Mouse (Mus musculus): ENCODE results near the gene Ints2.
"Not testable (repeated sequence)": the region's sequence is repeated elsewhere in the genome, so short reads cannot be mapped to it uniquely, and the experiment has no call there.

The Ints2 gene

GRCm38 (mm10) chr11:86257460-86258076, at the start of gene Ints2:
Ints2 (minus strand) TSS chr11:86257575.
- DNase-seq (ENCODE audit: extremely low read depth, low read depth) = peak; percentile 82

GRCm38 (mm10) chr11:86292201-86292600, 34.8 kb upstream of the Ints2 start:
- not testable (repeated sequence) for DNase-seq (ENCODE audit: extremely low read depth, low read depth)

- DNase-seq (ENCODE audit: extremely low read depth, low read depth) = no peak
Measured at GRCm38 (mm10) chr11:86291714-86292113, 34.3 kb upstream of the Ints2 start.

- no peak for DNase-seq (ENCODE audit: extremely low read depth, low read depth)
Measured at GRCm38 (mm10) chr11:86285729-86286128, 28.4 kb upstream of the Ints2 start.

DNA sequence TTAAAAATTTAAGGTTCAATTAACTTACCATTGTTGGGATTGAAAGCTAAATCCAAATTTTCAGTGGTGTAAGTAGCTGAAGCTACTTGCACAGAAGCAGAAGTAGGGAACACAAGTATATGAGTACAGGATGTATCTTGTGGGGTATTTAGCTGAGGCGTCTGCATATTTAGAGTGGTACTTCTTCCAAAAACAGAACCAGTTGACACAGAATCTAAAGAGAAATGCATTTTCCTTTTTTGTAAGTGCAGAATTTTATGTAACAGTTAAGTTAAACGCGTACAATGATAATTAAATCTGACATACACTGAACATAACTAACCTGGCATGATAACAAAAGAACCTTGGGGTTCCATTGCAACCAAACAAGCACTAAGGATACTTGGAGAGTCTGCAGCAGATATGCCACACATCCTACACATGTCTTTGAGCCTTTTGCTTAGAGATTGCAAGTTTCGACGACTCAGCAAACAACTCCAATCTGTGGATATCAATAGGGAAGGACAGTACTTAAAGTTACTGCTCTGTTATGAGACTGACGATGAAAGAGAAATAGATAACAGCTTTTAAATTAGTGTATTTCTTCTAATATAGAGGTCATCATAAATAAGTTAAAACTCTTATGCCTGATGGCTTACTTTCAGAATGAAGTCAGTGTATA, 21.2 kb upstream of the Ints2 start:
- DNase-seq (ENCODE audit: extremely low read depth, low read depth) = no peak

- DNase-seq (ENCODE audit: extremely low read depth, low read depth) = no peak
Measured at GRCm38 (mm10) chr11:86257054-86257453, 321 bp downstream of the Ints2 start.

GRCm38 (mm10) chr11:86253342-86253741, 4.0 kb downstream of the Ints2 start:
- no peak for DNase-seq (ENCODE audit: extremely low read depth, low read depth)

DNA sequence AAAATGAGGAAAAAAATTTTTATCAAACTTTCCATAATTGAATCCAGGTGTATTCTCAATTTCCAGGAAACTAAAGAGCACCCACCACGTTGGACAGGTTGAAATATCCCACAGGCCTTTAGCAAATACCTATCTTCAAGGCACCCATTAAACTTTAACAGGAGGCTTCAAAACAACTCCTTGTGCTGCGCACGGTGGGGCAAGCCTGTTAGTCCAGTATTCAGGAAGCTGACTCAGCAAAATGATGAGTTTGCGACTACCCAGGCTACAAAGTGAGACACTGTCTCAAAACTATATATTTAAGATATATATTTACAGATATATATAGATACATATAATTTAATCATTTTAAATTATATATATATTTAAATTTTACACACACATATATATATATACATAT, 24.9 kb downstream of the Ints2 start:
- no peak for DNase-seq (ENCODE audit: extremely low read depth, low read depth)

DNA sequence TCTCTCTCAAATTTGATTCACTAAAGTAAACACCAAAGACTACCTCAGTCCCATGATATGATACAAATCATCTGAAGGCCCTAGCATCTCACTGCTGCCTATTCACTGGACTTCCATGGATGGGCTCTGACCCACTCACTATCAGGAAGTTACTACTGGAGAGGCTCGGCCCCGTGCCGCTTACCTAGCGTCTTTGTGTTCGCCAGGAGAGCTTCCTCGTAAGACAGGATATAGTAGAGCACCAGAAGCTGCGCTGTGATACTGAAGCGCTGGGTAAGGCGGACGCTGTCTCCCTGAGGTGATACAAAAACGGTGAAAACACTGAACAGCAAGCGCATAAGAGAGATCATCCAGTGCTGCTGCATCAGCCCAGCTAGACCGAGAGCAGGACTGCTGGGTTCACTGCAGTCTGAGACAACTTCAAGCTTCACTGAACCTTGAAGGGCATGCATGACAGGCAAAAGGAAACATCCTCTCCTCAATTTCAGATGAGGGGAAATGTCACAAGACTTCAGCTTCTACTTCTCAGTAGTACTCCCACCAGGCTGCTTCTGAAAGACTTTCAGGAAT, 25.5 kb downstream of the Ints2 start:
- no peak for DNase-seq (ENCODE audit: extremely low read depth, low read depth)

DNA sequence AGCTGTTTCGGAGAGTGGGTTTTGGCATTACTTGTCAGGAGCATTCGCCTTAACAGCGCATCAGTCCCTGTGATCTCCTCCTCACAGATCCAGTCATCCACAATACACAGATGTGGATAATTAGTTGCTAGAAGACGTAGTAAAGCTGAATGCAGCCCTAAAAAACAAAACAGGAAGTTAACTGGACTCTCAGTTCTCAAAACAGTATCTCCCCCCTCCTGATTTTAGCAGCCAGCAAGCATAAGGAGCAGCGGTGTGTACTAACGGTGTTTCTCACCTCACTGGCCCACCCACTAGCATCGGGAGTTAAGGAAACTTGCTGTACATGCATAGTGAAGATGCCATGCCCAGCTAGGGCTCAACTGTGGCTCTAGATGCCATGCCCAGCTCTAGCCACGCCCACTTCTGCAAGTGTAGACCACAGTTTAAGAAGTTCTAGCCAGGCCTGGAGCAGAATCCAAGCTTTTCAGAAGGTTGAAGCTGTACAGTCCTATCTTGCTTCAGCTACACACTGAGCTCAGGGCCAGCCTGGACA, 30.7 kb downstream of the Ints2 start:
- DNase-seq (ENCODE audit: extremely low read depth, low read depth) = no peak

GRCm38 (mm10) chr11:86225761-86226160, 31.6 kb downstream of the Ints2 start:
- no peak for DNase-seq (ENCODE audit: extremely low read depth, low read depth)

DNA sequence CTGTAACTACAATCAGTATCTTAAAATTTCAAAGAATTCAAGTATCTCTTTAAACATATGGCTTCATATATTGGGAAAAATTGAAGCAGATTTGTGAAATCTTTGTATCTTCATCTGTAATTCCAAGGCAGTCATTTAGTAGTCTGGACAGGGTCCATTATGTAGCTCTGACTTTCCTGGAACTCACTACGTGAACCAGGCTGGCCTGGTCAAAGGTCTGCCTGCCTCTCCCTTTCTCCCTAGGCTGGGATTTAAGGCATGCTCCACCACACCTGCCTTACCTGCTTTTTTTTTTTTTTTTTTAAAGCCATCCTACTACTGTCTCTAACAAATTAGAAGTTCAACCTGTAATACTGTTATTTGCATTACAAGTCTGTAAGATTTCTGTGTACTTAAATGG, 45.6 kb downstream of the Ints2 start:
- DNase-seq (ENCODE audit: extremely low read depth, low read depth) = no peak

GRCm38 (mm10) chr11:86209123-86209522, 48.3 kb downstream of the Ints2 start:
- no peak for DNase-seq (ENCODE audit: extremely low read depth, low read depth)

- DNase-seq (ENCODE audit: extremely low read depth, low read depth) = no peak
Measured at GRCm38 (mm10) chr11:86205876-86206275, 51.5 kb downstream of the Ints2 start.

- no peak for DNase-seq (ENCODE audit: extremely low read depth, low read depth)
Measured at GRCm38 (mm10) chr11:86205031-86205430, 52.3 kb downstream of the Ints2 start.

DNA sequence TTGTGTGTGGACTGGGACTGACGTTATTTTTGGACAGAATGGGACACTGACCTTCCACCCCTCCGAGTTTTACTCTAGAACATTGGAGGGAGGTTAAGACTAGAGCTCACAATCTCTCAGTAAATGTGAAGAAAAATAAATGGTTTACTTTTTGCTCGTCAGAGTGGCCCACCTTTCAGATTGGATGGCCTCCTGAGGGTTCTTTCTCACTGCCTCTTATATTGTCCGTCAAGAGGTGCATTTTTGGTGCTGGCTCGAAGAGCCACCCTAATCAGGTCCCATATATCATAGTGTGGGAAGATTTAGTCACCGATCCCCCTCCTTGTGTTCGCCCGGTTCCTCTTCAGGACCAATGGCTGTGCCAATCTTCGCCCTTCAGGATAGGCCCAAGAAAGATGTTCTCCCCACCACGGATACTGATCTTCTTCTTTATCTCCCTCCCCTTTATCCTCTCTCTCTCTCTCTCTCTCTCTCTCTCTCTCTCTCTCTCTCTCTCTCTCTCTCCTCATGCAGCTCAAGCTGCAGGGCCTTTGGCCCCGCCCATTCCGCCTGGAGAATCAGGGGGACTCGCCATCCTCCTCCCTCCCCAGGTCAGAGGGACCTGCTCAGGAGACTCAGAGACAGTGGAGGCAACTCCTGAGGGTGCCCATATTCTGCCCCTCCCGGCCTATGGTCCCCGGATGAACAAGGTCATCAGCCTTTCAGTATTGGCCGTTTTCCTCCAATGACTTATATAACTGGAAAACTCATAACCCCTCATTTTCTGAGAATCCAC, 55.3 kb downstream of the Ints2 start:
- DNase-seq (ENCODE audit: extremely low read depth, low read depth) = no peak

DNA sequence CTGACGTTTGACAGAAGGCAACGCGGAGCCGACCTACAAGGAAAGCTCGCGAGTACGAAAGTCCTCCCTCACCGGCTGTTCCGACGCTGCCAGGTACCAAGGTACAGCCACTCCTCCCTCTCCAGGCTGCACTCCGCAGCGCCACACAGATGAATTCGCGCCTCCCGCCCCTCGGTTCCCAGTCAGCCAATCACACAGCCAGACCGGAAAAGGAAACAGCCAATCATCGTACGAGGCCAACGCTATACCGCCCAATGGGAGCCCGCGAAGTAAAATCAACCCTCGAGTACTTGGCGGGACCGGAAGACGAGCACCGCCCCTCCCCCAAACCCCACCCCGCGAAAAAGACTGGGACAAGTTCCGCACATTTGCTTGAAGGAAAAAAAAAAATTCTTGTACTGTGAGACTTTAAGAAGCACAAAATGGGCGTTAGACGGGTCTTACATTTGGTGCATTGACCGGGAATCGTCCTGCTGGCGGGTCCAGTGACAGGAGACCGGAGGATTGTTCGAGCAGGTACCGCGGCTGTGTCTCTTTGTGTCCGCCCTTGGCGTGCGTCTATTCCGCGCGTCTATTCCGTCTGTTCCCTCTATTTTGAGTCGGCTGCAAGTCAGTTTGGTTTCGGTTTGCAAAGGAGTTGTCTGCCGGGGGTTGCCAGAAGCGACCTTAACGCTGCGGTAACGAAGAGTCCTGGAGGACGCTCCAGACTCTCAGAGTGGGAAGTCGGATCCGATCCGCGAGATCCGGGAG, 56.2 kb downstream of the Ints2 start, which contains the start of gene Brip1:
Brip1 (minus strand) TSS at position 157 of the 750 bp plus-strand sequence.
- DNase-seq (ENCODE audit: extremely low read depth, low read depth) = peak; percentile 94

DNA sequence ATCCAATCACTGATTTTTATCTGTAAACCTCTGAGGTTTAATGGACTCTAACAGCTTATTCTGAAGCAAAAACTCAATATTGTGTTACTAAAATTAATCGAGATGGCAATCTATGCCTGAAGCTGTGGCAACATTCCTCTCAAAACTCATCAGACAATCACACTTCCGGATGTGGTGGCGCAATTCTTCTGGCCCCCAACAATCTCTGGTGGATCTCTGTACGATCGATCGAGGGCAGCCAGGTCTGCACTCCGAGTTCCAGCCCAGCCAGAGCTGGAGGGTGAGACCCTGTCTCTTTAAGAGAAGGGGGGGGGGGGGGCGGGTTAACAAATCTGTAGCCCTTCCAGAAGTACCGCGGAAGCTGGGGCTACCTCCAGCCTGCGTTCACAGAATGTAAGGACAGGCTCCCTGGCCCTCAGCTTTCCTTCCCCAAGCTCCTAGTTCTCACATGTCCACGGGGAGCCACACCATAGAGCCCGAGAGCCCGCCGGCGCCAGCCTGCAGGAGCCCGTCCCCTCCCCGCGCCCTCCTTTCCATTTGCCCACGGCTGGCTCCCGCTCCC, 56.8 kb downstream of the Ints2 start:
- DNase-seq (ENCODE audit: extremely low read depth, low read depth) = no peak

DNA sequence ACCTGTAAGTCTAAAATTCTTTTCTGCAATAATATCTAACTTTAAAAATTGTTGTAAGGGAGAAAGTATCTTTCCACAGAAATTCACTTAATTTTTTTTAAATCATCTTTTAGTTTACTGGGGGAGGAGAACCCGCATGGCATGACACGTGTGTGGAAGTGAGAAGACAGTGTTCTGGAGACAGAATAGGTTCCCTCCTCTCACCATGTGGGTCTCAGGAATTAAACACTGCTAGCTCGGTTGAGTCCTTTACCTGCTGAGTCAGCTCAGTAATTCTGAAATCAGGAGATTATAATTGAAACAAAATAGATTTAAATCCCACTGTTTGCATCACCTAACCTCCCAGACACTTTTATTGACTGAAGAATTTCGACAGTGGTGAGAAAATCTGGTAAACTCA, 57.6 kb downstream of the Ints2 start:
- no peak for DNase-seq (ENCODE audit: extremely low read depth, low read depth)

DNA sequence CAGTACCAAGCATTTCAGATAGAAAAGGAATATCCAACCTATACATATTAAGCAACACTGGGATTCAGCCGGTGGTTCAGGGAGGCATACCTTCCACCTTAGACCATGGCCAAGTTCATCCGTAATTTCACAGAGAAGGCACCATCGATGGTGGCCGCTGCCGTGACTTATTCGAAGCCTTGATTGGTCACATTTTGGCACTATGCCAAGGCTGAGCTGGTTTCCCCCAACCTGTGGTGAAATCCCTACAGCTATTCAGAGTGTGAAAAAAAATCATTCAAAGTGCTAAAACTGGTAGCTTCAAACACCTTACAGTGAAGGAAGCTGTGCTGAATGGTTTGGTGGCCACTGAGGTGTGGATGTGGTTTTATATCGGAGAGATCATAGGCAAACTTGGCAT, 72.2 kb downstream of the Ints2 start:
- not testable (repeated sequence) for DNase-seq (ENCODE audit: extremely low read depth, low read depth)

GRCm38 (mm10) chr11:86175833-86176232, 81.5 kb downstream of the Ints2 start:
- DNase-seq (ENCODE audit: extremely low read depth, low read depth) = no peak

Data from MEL-GATA-1-ER (cell line).